Mouse (Mus musculus): ENCODE data around the gene Tmed1. TPM values are rescaled to one million over a fixed set of nuclear protein-coding genes. Genes with fewer than 3 reads are reported as not detected.
A peak's percentile ranks its signal among the peaks of the same experiment; 100 is the strongest.
"Not testable (repeated sequence)": the region's sequence is repeated elsewhere in the genome, so short reads cannot be mapped to it uniquely, and the experiment has no call there.

The Tmed1 gene
- total RNA-seq, 4 experiments from 2014 or later, result 46.5 to 51.3 (median 48.9) TPM

DNA sequence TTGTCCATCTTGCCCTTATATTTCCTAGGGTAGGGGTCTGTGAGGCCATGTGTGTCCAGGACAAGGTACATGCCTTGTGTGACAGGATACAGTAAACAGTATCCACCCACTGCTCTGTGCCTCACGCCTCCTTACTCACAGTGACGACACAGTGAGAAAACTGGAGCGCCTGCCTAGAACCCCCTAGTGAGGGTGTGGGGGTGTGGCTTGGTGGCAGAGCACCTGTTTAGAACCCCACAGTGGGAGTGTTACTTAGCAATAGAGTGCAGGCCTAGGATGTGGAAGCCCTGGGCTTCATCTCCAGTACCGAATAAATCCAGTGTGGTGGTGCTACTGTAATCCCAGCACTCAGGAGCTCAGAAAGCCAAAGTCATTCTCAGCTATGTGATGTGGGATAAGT is 37.1 kb downstream of the Tmed1 start:
- no peak for DNase-seq (ENCODE audit: low spot score)

DNA sequence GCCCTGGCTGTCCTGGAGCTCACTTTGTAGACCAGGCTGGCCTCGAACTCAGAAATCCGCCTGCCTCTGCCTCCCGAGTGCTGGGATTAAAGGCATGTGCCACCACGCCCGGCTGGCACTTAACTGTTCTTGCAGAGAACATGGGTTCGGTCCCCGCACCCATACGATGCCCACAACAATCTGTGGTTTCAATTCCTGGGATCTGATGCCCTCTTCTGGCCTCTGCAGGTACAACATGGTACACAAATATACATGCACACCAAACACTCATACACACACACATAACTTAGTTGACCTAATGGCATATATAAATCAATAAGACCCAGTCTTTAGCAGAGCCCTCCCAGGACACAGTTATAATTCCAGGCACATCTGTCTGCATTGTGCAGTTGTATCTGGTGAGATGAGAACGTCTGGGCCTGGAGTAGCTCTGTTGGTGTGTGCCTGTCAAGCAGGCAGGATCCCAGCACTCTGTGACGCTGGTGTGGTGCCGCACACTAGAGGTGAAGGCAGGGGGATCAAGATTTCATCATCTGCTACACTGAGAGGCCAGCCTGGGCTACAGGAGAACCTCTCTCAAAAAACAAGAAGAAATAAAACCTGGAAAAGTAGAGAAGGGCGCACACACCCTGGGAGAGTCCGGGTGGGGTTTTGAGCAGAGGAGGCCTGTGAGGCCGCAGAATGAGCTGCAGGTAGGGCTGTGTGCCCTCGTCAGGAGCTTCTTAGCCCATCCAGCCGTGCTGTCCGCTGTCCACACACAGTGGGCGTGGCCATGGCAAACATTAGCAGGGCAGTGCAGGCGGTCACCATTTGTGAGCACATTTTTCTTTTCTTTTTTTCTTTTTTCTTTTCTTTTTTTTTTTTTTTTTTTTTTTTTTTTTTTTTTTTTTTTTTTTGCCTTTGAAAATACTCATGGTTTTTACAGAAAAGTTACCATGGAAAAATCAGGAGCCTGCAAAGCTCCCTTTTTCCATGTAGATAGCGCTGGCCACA is 40.7 kb downstream of the Tmed1 start:
- DNase-seq (ENCODE audit: low spot score), result peak; percentile 71

DNA sequence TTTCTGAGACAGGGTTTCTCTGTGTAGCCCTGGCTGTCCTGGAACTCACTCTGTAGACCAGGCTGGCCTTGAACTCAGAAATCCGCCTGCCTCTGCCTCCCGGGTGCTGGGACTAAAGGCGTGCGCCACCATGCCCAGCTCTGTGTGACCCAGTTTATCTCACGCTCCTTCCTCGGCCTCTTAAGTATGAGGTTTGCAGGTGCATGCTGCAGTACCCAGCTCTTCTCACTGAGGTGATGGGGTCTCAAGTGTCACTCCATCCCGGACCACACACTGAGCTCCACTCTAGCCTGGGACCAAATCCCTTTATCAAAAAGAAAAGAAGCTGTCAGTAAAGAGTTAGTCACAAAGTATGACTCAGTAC is 45.5 kb downstream of the Tmed1 start:
- DNase-seq (ENCODE audit: low spot score), result not testable (repeated sequence)

DNA sequence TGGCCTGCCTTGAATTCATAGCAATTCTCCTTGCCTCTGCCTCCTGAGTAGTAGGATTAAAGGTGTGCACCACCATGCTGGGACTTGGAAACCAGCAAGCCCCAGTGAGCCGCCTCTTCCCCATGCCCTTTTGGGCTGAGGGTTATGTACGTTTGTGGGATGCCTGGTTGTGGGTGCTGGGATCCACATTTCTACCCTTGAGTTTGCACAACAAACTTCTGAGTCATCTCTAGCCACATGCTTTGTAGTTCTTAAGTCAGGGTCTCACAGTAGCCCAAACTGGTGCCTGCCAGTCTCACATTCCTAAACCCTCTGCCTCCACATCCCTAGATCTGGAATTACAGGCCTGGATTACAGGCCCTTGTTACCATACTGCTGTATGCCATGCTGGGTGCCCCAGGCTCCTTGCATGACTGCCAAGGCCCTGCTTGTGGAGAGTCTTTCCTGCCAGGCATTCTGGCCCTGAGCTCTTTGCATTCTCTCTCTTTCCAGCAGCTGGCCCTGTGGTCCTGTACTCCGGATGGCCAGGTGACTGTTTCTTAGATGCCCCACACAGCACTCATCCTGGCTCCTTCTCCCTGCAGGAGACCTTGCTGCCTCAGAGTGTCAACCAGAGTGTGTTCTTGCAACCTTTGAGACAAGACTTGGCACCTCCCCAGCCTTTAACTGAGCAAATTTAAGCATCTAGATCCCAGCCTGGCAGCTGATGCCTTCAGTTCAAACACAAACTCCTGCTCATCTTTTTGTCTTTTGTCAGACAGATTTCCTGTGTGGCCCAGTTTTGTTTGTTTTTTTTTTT is 46.1 kb downstream of the Tmed1 start:
- no peak for DNase-seq (ENCODE audit: low spot score)

DNA sequence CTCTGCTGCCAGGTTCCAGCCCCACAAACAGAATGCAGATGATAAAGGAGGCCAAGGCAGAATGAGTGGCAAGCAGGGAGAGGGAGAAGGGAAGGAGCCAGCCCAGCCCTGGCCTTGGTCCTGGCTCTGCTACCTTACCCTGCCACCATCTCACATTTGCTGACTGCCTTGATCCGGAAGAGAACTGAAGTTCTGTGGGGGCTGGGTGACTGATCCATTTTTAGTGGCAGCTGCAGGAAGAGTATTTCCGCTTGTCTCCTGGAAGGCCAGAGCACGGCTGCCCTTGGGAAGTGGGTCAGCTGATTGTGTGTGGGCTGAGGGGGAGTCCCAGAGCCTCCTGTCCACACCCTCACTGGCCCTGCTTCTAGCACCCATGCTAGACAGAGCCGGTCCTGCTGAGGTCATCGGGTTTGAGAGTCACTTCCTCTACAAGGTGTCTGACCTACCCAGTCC is 46.9 kb downstream of the Tmed1 start:
- DNase-seq (ENCODE audit: low spot score), result peak; percentile 88

DNA sequence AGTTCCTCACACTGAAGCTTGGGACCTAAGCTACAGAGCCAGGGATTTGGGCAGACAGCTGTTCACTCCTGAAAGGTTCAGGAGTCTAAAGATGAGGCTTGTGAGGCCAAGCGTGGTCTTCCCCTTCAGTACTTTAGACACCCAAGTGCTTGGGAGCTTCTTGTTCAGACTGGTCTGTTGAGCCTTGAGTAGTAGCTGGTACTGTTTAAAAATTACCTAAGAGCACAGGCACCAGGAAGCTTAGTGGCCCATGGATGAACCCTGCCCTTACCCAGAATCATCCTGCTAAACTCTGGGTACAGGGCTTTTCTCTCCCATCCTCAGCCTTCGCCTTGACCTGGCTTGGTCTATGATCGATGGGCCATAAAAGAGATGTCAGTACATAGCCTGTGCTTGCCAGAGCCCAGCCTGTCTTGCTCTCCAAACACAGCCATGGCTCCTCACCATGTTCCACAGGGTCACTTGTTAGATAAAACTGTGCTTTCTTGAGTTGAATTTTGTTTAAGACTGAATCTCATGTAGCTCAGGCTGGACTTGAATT is 49.6 kb downstream of the Tmed1 start:
- DNase-seq (ENCODE audit: low spot score), result no peak

DNA sequence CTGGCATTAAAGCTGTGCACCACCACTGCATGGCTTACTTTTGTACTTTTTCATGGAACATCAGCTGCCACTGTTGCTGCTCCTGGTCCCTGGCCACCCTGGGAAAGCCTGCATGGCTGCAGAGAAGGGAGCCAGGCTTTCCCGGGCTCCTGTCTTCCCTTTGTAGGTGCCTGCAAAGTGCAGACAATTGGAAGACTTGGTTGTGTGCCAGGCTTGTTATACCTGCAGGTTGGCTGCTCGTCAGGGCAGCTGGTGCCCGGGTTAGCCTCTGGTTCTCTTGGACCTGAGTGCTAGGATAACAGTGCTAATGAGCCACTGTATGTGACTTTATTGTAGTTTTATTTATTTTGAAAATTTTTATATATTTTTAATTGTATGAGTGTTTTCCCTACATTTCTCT is 51.2 kb downstream of the Tmed1 start:
- no peak for DNase-seq (ENCODE audit: low spot score)

Small RNA genes lying within 50 kb of the gene (microRNA-seq; reads per million reads assigned to microRNA genes)
- not detected for gene Mir199a-1

Other genes starting within 250 kb of the Tmed1 start
- 100 to 1,000 TPM in 1 of 4 experiments, 10 to 100 TPM in 3; 87.0 to 105 (median 93.5) TPM for gene Atg4d, start 245.0 kb downstream of the Tmed1 start, total RNA-seq (2022)
- gene Kri1, start 222.3 kb downstream of the Tmed1 start, total RNA-seq (2022), result 10 to 100 TPM; 16.2 to 18.3 (median 17.3) TPM
- 10 to 100 TPM; 15.1 to 17.7 (median 16.7) TPM for gene Cdkn2d, start 218.8 kb downstream of the Tmed1 start, total RNA-seq (2022)
- not detected for gene Ap1m2, start 197.9 kb downstream of the Tmed1 start, total RNA-seq (2022)
- 100 to 1,000 TPM in 1 of 4 experiments, 10 to 100 TPM in 3; 90.2 to 124 (median 94.3) TPM for gene Slc44a2, start 189.6 kb downstream of the Tmed1 start, total RNA-seq (2022)
- 10 to 100 TPM; 28.2 to 31.4 (median 29.8) TPM for gene Ilf3, start 142.4 kb downstream of the Tmed1 start, total RNA-seq (2022)
- gene Qtrt1, start 98.4 kb downstream of the Tmed1 start, total RNA-seq (2022), result 1 to 10 TPM; 7.4 to 9.3 (median 8.9) TPM
- gene Dnm2, start 85.3 kb downstream of the Tmed1 start, total RNA-seq (2022), result 10 to 100 TPM; 60.3 to 71.0 (median 61.2) TPM
- 1 to 10 TPM in 1 of 4 experiments, under 1 TPM in 3; 0.37 to 2.2 (median 0.63) TPM for gene AB124611, start 15.9 kb upstream of the Tmed1 start, total RNA-seq (2022)
- gene Carm1, start 36.6 kb upstream of the Tmed1 start, total RNA-seq (2022), result 10 to 100 TPM; 70.9 to 75.8 (median 73.3) TPM
- 10 to 100 TPM; 61.0 to 67.1 (median 66.5) TPM for gene Timm29, start 82.5 kb upstream of the Tmed1 start, total RNA-seq (2022)
- gene Yipf2, start 82.6 kb upstream of the Tmed1 start, total RNA-seq (2022), result 1 to 10 TPM; 7.3 to 8.6 (median 7.9) TPM
- gene Smarca4, start 105.9 kb upstream of the Tmed1 start, total RNA-seq (2022), result 10 to 100 TPM; 47.2 to 49.8 (median 49.3) TPM
- gene Ldlr, start 213.2 kb upstream of the Tmed1 start, total RNA-seq (2022), result 1 to 10 TPM; 2.3 to 3.8 (median 3.0) TPM